Mouse (Mus musculus) heart, embryonic 13.5 days (tissue): ENCODE data around the gene Cep162. TPM values are rescaled to one million over a fixed set of nuclear protein-coding genes. Genes with fewer than 3 reads are reported as not detected.

Source experiments
- ATAC-seq: fragments of 200-750 bp; cut with Nextera tagmentation; 2 replicates; pipeline ENCODE4 v1.8.0; 2017; ENCODE audit warnings: moderate TSS enrichment; ENCODE audit not compliant: insufficient number of reproducible peaks, low FRiP score, low TSS enrichment; ENCODE audit errors: extremely low read depth
- H3K27ac ChIP-seq: fragments of 300-500 bp; sonication (generic); replicated peaks from 2 replicates; pipeline ENCODE4 v1.5.1; 2015; ENCODE audit warnings: moderate library complexity, mild to moderate bottlenecking, inconsistent platforms
- H3K27me3 ChIP-seq: fragments of 300-500 bp; sonication (generic); replicated peaks from 2 replicates; pipeline ENCODE4 v1.6.1; 2015; ENCODE audit warnings: mild to moderate bottlenecking, inconsistent platforms
- H3K36me3 ChIP-seq: fragments of 300-500 bp; sonication (generic); 2 replicates; pipeline ENCODE4 v1.6.1; 2015; ENCODE audit warnings: mild to moderate bottlenecking, inconsistent platforms
- H3K4me1 ChIP-seq: fragments of 300-500 bp; sonication (generic); 2 replicates; pipeline ENCODE4 v1.6.1; 2015; ENCODE audit warnings: inconsistent platforms
- H3K4me2 ChIP-seq: fragments of 300-500 bp; sonication (generic); 2 replicates; pipeline ENCODE4 v1.6.1; 2015; ENCODE audit warnings: inconsistent platforms, mild to moderate bottlenecking, moderate library complexity
- H3K4me3 ChIP-seq: fragments of 300-500 bp; sonication (generic); 2 replicates; pipeline ENCODE4 v1.5.1; 2015; ENCODE audit warnings: moderate library complexity, mild to moderate bottlenecking, inconsistent platforms
- H3K9ac ChIP-seq: fragments of 300-500 bp; sonication (generic); 2 replicates; pipeline ENCODE4 v1.6.1; 2015; ENCODE audit warnings: inconsistent platforms, mild to moderate bottlenecking, moderate library complexity
- H3K9me3 ChIP-seq: fragments of 300-500 bp; sonication (generic); 2 replicates; pipeline ENCODE4 v1.6.1; 2016; ENCODE audit warnings: inconsistent platforms
- WGBS: fragments of 180-500 bp; shearing (Covaris S2); methylation state at CpG from one replicate; pipeline ENCODE4 v1.1.7; 2015; ENCODE audit warnings: mixed read lengths; 5-methylcytosine and 5-hydroxymethylcytosine counted together
- polyA plus RNA-seq: library from polyadenylated mRNA; unstranded; fragments of >200 nt; fragmentation: Nextera tagmentation; extraction: Ambion mirVana; gene quantifications from 2 replicates; pipeline ENCODE4 v1.2.1, GENCODE M21; 2015

The Cep162 gene
- polyA plus RNA-seq, 1 experiment from 2014 or later, result 3.6 TPM

DNA sequence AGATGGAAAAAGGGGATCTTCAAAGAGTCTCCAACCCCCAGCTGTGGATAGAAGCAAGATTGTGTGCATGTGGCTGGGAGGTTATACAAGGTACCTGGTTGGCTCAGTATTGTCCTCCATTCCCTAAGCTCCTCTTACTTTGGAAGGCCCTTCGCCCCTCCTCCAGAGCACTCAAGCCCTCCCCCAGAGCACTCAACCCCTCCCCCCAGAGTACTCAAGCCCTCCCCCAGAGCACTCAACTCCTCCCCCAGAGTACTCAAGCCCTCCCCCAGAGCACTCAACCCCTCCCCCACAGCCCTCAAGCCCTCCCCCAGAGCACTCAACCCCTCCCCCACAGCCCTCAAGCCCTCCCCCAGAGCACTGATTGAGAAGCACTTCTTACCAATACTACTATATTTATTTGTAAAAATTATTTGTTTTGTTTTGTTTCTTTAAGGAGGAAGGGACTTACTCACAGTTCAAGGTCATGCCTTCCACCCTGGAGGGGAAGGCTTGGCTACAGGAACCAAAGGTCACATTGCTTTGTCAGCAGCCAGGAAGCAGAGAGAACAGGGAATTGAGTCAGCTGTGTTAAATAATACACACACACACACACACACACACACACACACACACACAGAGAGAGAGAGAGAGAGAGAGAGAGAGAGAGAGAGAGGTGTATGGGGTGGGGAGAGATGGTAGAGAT is 102.6 kb downstream of the Cep162 start:
- Histone ChIP-seq H3K4me1 (no peaks in the 10 kb centered on the region), H3K9ac (no peak overlapping the region), H3K9me3 (no peaks in the 10 kb centered on the region), H3K4me2 (no peak overlapping the region), H3K27me3 (peaks cover 2% of the 10 kb centered on the region; the same call in 1 of the 2 replicates), H3K27ac (no peak overlapping the region), H3K36me3 (no peaks in the 10 kb centered on the region), H3K4me3 (no peak overlapping the region)
- WGBS, result 91% methylated on average over 1 of the region's 1 CpGs
- ATAC-seq, result no peak

DNA sequence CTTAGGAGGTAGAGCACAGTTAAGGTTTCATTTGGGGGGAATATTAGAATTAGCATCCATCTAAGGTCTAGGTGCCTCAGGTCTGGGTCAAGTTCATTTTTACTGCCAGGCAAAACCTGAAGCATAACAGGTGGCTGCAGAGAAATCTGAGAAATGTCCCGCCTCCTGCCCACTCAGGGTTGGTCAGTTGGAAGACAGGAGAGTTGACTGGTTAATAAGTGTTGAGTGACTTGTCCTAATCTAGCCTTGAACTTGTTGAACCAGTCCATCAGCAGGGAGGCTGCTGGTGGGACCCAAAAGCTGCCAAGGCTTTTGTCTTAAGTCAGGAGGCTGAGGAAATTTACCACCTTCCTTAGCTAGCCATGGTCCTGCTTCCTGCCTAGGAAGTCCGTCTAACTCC is 107.4 kb downstream of the Cep162 start:
- no peak overlapping the region for H3K27ac ChIP-seq
- H3K9me3 ChIP-seq, result no peaks in the 10 kb centered on the region
- H3K27me3 ChIP-seq, result peaks cover 46% of the 10 kb centered on the region
- H3K9ac ChIP-seq, result no peak overlapping the region
- ATAC-seq, result no peak
- 66% methylated on average over 2 of the region's 2 CpGs for WGBS
- peaks cover 13% of the 10 kb centered on the region for H3K4me1 ChIP-seq
- no peaks in the 10 kb centered on the region for H3K36me3 ChIP-seq
- no peak overlapping the region for H3K4me2 ChIP-seq
- H3K4me3 ChIP-seq, result no peak overlapping the region

DNA sequence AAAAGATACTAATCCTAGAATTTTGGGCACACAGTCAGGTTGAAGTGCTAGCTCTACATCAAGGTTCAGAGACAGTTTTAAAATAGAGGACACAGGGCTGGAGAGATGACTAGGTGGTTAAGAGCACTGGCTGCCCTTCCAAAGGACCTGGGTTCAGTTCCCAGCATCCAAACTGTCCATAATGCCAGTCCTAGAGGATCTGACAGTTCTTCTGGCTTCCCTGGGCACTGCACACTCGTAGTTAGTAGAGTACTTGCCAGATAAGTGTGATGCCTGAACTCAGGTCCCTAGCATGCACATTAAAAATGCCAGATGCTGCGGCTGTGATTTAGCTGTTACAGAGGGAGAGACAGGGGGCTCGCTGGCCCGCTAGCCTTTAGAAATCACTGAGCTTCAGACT is 108.9 kb downstream of the Cep162 start:
- H3K9ac ChIP-seq, result no peak overlapping the region
- peaks cover 13% of the 10 kb centered on the region for H3K4me1 ChIP-seq
- ATAC-seq, result no peak
- H3K4me2 ChIP-seq, result no peak overlapping the region
- no peak overlapping the region for H3K27ac ChIP-seq
- no peak overlapping the region for H3K4me3 ChIP-seq
- no peaks in the 10 kb centered on the region for H3K9me3 ChIP-seq
- 78% methylated on average over 4 of the region's 4 CpGs for WGBS
- peaks cover 46% of the 10 kb centered on the region for H3K27me3 ChIP-seq
- no peaks in the 10 kb centered on the region for H3K36me3 ChIP-seq

DNA sequence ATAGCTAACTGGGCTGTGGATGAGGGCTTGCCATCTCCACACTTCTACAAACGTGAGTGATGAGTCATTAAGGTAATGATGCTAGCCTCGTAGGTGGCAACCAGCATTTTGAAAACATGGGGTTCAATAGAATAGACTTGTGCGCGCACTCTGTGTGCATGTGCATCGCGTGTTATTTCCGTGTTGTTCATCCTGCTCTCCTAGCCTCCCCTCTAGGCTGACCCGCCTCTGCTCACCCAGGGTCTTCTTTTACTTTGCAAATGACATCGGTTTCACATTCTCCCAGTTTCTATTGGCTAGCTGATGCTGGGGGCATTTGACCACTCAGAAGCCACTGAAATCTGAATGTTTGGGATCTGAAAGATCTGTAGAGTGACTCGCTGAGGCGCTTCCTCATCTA is 109.7 kb downstream of the Cep162 start:
- H3K27me3 ChIP-seq, result peaks cover 48% of the 10 kb centered on the region
- H3K4me1 ChIP-seq, result peaks cover 13% of the 10 kb centered on the region
- no peak overlapping the region for H3K27ac ChIP-seq
- H3K4me2 ChIP-seq, result peak overlapping the region; percentile 78; the same call in 1 of the 2 replicates
- H3K9ac ChIP-seq, result no peak overlapping the region
- 35% methylated on average over 11 of the region's 11 CpGs for WGBS
- H3K4me3 ChIP-seq, result 0 out of 2 replicates have a peak overlapping the region, but pooled peaks have one; percentile 45
- ATAC-seq, result no peak
- no peaks in the 10 kb centered on the region for H3K36me3 ChIP-seq
- no peaks in the 10 kb centered on the region for H3K9me3 ChIP-seq

DNA sequence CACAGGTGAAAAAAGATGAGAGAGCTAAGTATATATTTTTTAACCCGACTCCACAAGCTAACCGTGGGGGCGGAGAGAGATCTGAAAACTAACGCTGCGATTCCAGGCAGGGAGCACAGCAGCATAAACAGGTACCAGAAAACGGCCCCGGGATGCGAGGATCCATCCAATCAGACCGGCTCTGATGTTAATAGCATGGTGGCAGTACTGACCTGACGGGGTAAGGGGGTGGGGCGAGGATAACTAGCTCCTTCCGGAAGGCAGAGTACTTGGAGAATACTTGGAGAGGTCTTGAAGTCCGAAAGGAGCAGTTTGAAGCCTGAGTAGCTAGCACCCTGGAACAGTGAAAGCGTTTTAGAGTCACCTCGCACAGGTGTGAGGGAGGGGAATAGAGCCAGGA is 110.2 kb downstream of the Cep162 start:
- peaks cover 53% of the 10 kb centered on the region for H3K27me3 ChIP-seq
- H3K4me1 ChIP-seq, result peaks cover 13% of the 10 kb centered on the region
- H3K36me3 ChIP-seq, result no peaks in the 10 kb centered on the region
- H3K27ac ChIP-seq, result no peak overlapping the region
- peak overlapping the region; percentile 78 for H3K4me2 ChIP-seq
- ATAC-seq, result no peak
- WGBS, result 5% methylated on average over 15 of the region's 15 CpGs
- H3K4me3 ChIP-seq, result peak overlapping the region; percentile 45
- no peaks in the 10 kb centered on the region for H3K9me3 ChIP-seq
- no peak overlapping the region for H3K9ac ChIP-seq

DNA sequence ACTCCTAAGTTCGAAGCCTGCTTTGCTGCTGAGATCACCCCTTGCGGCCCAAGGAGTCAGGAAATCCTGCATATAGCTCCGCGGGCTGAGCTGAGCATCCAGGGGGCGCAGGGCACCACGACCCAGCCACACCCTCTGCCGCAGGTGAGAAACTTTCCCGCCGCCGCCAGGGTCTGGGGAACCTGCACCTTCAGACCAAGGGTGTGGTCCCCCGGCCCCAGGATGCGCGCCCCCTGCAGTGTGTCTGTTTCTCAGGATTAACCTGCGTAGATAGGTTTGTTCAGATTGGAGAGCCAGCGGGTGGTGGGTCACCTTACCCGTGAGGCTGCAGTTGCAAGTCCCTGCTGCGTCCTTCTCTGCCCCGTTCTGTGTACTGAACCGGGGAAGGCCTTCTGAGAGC is 110.8 kb downstream of the Cep162 start:
- H3K36me3 ChIP-seq, result no peaks in the 10 kb centered on the region
- peaks cover 13% of the 10 kb centered on the region for H3K4me1 ChIP-seq
- H3K4me3 ChIP-seq, result peak overlapping the region; percentile 45
- H3K9ac ChIP-seq, result peak overlapping the region; percentile 58
- no peaks in the 10 kb centered on the region for H3K9me3 ChIP-seq
- 2% methylated on average over 19 of the region's 19 CpGs for WGBS
- ATAC-seq, result no peak
- H3K27ac ChIP-seq, result no peak overlapping the region
- H3K4me2 ChIP-seq, result peak overlapping the region; percentile 78
- H3K27me3 ChIP-seq, result peaks cover 56% of the 10 kb centered on the region

DNA sequence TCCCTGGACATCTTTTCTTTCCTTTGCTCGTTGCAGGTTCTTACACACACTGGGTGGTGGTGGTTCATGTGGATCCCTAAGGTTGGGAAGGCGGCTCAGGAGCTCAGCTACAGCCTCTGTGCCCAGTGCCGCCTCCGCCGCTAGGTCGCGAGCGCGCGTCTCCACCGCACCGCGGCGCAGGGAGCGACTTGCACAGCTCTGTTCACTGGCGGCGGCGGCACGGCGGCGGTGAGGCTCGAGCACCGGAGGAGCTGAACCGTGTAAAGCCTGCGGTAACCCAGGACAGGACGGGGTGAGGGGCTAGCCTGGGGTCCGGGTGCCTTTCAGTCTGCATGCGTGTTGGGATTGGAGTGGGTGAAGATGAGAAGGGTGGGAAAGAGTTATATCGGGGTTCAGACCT is 111.2 kb downstream of the Cep162 start, which contains the start of gene Mrap2:
Mrap2 (plus strand) TSS at position 201 of the 400 bp plus-strand sequence.
- Histone ChIP-seq H3K9ac (peak within 1 kb of the TSS; percentile 58), H3K4me2 (peak within 1 kb of the TSS; percentile 78), H3K9me3 (no peaks in the 10 kb centered on the region), H3K4me1 (peaks cover 13% of the 10 kb centered on the region), H3K27ac (no peak within 1 kb of the TSS), H3K36me3 (no peaks in the 10 kb centered on the region), H3K4me3 (peak within 1 kb of the TSS; percentile 45), H3K27me3 (peaks cover 59% of the 10 kb centered on the region)
- WGBS, result 2% methylated on average over 29 of the region's 29 CpGs
- ATAC-seq, result no peak

DNA sequence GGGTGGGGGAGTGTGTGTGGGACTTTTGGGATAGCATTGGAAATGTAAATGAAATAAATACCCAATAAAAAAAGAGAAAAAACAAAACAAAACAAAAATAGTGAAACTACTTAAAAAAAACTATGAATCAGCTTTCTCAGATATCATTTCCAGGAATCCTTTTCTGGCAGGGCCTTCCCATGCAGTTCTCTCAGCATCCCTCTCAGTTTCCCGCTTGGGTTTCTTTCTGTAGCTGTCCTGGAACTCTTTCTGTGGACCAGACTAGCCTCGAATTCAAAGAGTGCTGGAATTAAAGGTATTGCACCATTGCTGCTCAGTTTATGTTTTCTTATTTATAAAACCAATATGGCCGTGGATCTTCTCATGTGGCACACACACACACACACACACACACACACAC is 112.3 kb downstream of the Cep162 start:
- H3K4me1 ChIP-seq, result peaks cover 13% of the 10 kb centered on the region
- H3K9ac ChIP-seq, result no peak overlapping the region
- H3K4me3 ChIP-seq, result no peak overlapping the region
- 70% methylated on average over 3 of the region's 3 CpGs for WGBS
- H3K27me3 ChIP-seq, result peaks cover 59% of the 10 kb centered on the region
- no peak for ATAC-seq
- H3K27ac ChIP-seq, result no peak overlapping the region
- H3K4me2 ChIP-seq, result no peak overlapping the region
- no peaks in the 10 kb centered on the region for H3K9me3 ChIP-seq
- no peaks in the 10 kb centered on the region for H3K36me3 ChIP-seq

Other genes starting within 250 kb of the Cep162 start
- gene Ripply2, start 240.0 kb downstream of the Cep162 start, polyA plus RNA-seq, result 0.90 and 1.2 TPM in 2 replicates
- 46.6 and 47.3 TPM in 2 replicates for gene Cyb5r4, start 233.5 kb downstream of the Cep162 start, polyA plus RNA-seq
- gene Mrap2, start 111.2 kb downstream of the Cep162 start, polyA plus RNA-seq, result not detected in 2 replicates